Mouse (Mus musculus): ENCODE measurements around the gene Phf14. TPM values are rescaled to one million over a fixed set of nuclear protein-coding genes. Genes with fewer than 3 reads are reported as not detected.

The Phf14 gene
- total RNA-seq, 1 experiment from 2014 or later: 38.2 TPM

DNA sequence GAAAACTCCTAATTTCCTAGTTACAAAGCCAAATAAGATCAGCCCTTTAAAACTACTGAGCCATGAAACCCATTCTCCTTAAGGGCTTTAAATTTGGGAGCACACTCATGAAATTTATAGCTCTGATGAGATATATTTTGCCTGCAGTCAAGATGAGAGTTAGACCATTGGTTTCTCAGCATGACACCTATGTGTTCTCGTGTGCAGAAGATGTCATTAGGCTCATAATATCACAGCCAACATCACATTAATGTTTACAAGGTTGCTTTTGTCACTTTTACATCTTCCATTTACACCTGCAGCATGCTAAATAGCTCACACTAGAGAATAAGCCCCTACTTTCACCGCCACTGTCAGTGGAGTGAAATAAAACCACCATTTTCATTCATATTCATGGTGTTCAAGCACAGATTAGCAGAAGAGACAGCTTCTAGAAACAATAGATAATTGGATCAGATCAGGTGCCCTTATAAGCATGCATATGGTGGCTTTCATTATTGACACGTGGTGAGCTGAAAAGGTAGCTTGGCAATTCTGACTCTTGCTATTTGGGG is 181.9 kb downstream of the Phf14 start:
- DNase-seq: no peak

DNA sequence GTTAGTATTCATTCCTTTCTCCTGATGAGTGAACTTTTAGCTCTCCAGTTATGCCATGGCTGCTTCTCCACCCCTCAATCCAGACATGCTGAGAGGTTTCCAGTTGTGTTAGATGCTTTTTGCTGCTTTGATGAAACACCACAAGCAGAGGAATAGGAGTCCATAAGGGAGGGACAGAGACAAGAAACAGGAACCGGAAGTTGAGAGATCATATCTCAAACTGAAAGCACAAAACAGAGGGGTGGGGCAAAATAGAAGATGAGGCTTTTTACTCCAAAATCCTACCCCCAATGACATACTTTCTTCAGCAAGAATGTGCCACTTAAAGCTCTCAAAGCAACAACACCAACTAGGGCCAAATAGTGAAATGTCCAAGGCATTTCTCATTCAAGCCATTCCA is 188.1 kb downstream of the Phf14 start:
- DNase-seq: no peak

DNA sequence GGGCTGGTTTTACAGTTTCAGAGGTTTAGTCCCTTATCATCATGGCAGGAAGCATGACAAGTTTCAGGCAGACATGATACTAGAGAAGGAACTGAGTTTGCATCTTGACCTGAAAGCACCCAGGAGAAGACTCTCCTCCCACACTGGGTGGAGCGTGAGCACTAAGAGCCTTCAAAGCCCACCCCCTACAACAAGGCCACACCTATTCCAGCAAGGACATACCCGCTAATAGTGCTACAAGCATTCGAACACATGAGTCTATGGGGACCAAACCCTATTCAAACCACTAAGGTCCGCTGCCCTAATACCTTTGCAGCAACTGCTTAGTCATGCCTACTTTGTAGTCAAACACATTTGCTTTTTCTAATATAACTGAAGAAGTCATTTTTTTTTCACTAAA is 189.5 kb downstream of the Phf14 start:
- no peak for DNase-seq

DNA sequence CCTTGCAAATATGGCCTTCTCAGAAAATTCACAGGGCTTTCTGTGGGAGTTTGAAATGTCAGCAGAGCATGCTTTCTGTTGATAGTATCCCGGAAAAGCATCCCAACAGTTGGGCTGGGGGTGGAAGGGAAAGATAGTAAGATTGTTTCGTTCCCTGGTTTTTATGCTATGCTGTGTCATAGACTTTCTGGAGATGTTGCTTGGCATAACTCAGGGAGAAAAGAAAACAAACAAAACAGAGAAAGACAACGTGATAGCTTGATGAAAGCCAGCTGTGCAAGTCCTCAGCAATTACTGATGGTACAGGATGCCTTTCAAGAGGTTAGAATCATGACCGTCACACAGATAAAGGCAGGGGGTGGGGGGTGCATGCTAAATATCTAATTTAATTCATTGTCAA is 197.5 kb downstream of the Phf14 start:
- DNase-seq: no peak

DNA sequence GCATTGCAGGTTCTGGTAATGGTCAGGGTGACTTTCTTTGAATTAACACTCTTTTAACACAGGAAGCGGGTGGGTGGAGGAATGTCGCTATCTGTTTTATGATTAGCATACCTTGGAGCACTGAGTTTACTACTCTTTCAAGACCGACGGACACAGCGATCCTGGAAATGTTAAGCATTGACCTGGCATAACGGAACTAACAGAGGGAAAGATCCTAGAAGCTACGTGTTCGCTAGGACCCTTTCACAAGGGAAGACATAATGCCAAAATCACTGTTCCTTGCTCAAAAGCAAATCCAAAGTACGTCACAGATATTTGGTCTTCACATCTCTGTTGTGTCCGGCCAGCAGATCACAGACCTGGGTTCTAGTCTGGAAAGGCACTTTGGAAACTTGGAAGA is 199.7 kb downstream of the Phf14 start:
- DNase-seq: no peak

DNA sequence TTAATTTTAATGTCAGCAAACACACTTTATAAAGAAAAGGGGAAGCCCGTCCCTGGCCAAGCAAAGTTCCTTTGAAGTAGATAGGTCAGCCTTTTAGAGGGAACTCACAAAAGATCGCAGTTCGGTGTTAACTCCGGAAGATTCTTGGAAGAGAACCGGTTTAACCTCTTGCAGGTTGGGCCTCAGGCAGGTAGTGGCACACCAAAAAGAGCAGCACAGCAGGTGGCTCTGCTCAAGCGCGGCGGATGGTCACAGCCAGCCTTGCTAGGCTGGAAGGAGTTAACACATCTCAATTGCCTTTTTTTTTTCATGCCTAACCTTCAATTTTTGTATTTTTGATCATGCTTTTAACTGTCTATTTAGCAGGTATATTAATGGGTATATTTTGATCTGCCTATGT is 200.2 kb downstream of the Phf14 start:
- DNase-seq: no peak

DNA sequence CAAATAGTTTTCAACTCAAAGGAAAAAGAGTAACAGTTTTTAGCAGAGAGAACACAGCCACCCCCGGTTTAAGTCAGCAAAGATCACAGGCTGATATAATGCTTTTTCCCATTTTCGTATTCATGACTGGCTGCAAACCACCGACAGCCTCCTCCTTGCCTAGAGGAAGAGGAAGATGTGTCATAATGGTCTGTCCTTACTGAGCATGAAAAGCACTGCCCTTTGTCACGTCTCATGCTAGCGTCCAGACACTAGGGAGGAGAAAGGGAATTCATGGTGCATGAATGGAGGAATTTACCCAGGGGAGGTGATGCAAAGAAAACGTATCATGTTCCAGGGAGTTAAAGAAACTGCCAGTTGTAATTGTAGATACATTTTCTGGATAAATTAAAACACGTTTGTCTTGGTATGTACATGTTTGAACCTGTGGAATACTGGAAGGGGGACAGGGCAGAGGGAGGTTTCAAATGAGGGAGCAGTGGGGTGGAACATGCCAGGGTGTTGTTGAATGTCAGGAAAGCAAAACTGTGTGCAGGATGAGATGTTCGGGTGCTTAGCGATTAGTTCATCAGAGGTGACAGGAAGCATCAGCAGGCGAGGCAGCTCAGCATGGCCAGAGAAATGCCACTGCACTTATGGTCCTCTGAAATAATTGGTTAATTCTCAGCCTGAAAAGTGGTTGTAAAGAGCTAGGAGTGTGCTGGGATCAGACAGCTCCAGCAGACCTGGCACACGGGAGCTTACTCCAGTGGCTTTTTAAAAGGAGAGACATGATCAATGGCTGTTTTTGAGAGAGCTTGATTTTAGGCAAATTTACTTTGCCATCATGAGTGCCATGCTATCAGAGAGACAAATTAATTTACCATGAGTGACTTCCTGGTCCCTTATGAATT is 209.6 kb downstream of the Phf14 start:
- no peak for DNase-seq

DNA sequence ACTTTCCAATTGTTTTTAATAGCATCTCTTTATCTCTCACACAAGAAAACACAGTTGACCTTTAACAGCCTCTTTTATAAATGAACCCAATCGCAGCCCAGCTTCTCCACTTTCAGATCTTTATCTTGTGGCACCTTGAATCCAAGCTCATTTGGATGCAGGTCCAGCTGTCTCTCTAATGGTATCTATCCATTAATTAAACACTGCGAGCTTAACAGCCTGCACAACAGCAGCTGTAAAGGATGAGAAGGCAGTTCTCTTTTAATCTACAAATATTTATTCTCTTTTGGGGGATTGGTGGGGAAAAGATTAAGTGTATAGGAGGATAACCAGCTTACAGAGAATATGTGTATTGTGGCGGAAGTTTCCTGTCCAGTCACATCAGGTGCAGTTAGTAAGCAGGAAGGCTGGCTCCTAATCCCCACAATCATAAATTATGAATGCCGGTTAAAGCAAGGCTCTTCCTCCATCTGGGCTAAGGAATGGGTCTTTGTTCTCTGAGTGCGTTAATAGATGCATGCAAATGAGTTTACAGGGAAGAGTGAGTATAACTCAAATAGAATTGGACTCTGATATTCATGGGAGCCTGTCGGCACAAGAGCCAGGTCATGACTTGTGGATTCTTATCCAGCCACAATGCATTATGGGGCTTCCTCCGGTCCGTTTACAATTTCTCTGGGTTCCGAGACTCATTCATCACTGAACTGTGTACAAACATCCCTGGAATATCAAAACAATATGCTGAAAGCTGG is 210.4 kb downstream of the Phf14 start:
- DNase-seq: no peak

DNA sequence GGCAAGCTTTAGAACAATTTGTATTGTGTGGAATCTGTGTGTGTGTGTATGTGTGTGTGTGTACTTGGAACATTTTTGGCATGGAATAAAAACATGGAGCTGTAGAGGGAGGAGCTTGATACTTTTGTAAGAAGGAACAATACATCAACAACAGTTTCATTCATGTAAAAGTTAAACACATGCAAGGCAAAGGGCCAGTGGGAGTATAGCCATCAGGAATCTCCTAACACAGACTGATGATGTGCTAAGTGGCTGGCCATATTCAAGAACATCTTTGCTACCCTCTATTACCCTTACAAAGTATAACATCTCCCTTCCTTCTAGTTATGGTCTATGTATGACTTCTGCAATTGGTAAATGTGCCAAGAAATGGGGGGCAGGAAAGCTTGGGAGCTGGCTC is 215.2 kb downstream of the Phf14 start:
- no peak for DNase-seq

DNA sequence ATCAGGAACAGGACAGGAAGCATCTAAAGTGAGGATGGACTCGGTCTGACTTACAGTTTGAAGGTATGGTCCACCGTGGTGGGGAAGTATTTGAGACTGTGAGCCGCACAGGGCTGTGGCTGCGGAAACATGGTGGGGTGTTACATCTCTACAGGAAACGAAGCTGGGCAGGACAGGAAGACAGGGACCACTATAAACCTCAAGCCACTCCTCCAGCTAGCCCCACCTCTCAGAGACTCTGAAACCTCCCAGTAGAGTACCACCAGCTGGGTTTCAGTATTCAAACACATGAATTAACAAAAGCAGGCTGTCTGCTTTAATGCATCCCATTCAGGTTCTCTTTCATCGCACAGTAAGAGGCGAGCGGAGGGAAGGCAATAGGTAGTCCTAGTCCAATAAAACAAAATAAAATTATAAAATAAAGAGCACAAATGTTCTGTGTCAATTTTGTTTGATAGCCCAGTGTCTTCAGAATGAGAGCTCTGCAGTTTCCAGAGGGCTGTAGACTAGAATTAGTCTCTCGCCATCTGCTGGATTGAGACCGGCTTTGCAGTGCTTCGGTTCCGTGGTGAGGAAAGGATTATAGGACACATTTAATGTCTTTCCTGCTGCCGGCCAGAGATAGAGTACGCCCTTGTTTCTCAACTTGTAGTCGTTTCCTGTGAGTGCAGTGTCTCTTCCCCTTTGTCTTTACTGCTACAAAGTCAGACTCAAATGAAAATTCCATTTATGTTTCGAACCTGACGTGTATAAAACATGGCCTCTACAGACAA is 217.6 kb downstream of the Phf14 start:
- DNase-seq: peak; percentile 73

DNA sequence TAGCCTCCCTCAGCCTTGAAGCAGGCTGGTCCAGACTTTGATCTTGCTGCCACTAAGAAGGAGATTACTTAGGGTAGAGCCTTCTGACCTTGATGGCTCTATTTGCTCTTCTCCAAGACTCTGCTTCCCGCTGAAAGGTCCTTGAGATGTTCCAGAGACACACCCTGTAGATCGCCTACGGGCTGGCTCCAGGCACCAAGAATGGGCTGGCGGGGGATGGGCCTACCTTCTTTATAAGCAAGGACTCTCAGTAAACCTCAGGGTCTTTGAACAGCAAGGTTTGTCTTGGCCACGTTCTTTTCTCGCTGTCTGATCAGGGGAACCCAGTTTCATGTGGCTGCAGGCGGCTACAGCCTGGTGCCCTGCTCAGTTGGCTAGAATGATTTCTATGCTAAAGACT is 219.0 kb downstream of the Phf14 start:
- DNase-seq: peak; percentile 8

DNA sequence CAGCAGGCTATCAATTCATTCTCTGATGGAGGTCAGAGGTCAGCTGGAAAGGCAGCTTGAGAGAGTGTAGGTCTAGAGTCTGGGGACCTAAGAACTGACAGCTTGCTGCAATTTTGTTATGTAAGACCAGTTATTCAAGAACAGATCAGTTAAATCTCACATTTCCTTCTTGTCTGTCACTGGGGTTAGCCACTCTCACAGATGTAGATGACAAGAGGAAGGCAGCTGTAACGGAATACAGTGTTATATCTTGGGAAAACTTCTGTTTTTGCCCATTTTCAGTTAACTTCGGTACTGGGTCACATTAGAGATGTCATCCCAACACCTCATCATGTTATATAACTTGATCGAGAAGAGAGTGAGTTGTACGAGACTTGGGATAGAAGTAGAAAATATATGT is 219.7 kb downstream of the Phf14 start:
- no peak for DNase-seq

Other genes with a start within 250 kb of the Phf14 start
- gene Ndufa4, start 312 bp upstream of the Phf14 start, total RNA-seq (2021): 1,676 and 1,781 TPM in 2 replicates

All from adrenal gland, postnatal 14 days (tissue).